Mouse (Mus musculus) embryonic facial prominence, embryonic 11.5 days (tissue): ENCODE measurements at regions not wholly inside any gene's neighbourhood (a gene's known extent, or its start where the extent isn't known, plus 50 kb on each side); places are given as distances from the start of the nearest gene placed in this dataset.

ENCODE experiments used
- ATAC-seq: fragments of 200-750 bp; cut with Nextera tagmentation; replicated peaks from 2 replicates; pipeline ENCODE4 v1.8.0; 2017; ENCODE audit warnings: low read depth; ENCODE audit not compliant: insufficient number of reproducible peaks, low FRiP score, low TSS enrichment
- DNase-seq: peaks from one replicate; pipeline ENCODE4 v3.0.0-alpha.2; 2015; ENCODE audit warnings: low spot score
- H3K27ac ChIP-seq: fragments of 300-500 bp; sonication (generic); replicated peaks from 2 replicates; pipeline ENCODE4 v1.5.1; 2014; ENCODE audit warnings: mild to moderate bottlenecking, low read depth, low read length, control low read depth
- H3K27me3 ChIP-seq: fragments of 300-500 bp; sonication (generic); 2 replicates; pipeline ENCODE4 v1.6.1; 2014; ENCODE audit warnings: mild to moderate bottlenecking, low read length, moderate library complexity, mixed read lengths; ENCODE audit not compliant: control insufficient read depth, insufficient read depth
- H3K36me3 ChIP-seq: fragments of 300-500 bp; sonication (generic); replicated peaks from 2 replicates; pipeline ENCODE4 v1.6.1; 2014; ENCODE audit warnings: low read depth, mild to moderate bottlenecking, low read length, moderate library complexity, mixed read lengths; ENCODE audit not compliant: control insufficient read depth, insufficient read depth
- H3K4me1 ChIP-seq: fragments of 300-500 bp; sonication (generic); 2 replicates; pipeline ENCODE4 v1.6.1; 2014; ENCODE audit warnings: low read length, mixed read lengths; ENCODE audit not compliant: control insufficient read depth, insufficient read depth
- H3K4me2 ChIP-seq: fragments of 300-500 bp; sonication (generic); 2 replicates; pipeline ENCODE4 v1.6.1; 2014; ENCODE audit warnings: low read depth, mild to moderate bottlenecking, control low read depth, low read length, moderate library complexity
- H3K4me3 ChIP-seq: fragments of 300-500 bp; sonication (generic); 2 replicates; pipeline ENCODE4 v1.5.1; 2014; ENCODE audit warnings: low read depth, low read length, control low read depth
- H3K9ac ChIP-seq: fragments of 300-500 bp; sonication (generic); replicated peaks from 2 replicates; pipeline ENCODE4 v1.6.1; 2014; ENCODE audit warnings: mild to moderate bottlenecking, control low read depth, low read length
- H3K9me3 ChIP-seq: fragments of 300-500 bp; sonication (generic); replicated peaks from 2 replicates; pipeline ENCODE4 v1.6.1; 2016; ENCODE audit warnings: mild to moderate bottlenecking, low read length, inconsistent platforms, mixed read lengths; ENCODE audit not compliant: control insufficient read depth
- WGBS: fragments of 180-500 bp; shearing (Covaris S2); extraction: QIAGEN DNeasy Blood & Tissue Kit; methylation state at CpG from one replicate; pipeline ENCODE4 v1.1.7; 2014; 5-methylcytosine and 5-hydroxymethylcytosine counted together

DNA sequence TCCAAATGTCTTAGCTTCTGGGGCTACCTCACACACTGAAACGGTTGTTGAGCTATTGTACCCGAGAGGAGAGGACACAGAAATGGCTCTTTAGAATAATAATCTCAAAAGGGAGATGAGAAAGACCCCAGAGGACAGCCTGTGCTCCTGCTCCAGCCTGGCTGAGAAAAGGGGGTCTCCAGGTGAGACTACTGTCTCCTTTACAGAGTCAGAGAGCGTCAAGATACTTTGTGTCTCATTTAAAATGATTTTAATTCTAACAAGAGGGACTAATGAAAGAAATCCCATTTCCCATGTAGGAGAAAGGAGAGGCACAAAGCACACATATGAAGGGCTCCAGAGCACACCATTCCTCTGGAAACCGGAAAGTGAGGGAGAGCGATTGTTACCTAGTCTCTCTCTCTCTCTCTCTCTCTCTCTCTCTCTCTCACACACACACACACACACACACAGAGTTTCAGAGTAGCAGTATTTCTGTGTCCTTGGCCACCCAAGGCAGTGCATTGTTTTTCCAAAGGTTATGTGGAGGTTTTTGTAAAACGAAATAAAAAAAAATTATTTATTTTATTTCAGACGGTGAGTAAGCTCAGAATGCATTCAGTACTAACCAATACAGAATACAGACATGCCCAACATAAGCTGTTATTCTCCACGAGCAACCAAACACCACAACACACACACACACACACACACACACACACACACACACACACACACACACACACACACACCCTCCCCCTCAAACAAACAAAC is 215.6 kb upstream of the Ubash3b start:
- peak overlapping the region; percentile 91 for H3K27ac ChIP-seq
- peaks cover 7% of the 10 kb centered on the region for H3K4me1 ChIP-seq
- H3K4me3 ChIP-seq, result peak overlapping the region; percentile 26; the same call in 1 of the 2 replicates

DNA sequence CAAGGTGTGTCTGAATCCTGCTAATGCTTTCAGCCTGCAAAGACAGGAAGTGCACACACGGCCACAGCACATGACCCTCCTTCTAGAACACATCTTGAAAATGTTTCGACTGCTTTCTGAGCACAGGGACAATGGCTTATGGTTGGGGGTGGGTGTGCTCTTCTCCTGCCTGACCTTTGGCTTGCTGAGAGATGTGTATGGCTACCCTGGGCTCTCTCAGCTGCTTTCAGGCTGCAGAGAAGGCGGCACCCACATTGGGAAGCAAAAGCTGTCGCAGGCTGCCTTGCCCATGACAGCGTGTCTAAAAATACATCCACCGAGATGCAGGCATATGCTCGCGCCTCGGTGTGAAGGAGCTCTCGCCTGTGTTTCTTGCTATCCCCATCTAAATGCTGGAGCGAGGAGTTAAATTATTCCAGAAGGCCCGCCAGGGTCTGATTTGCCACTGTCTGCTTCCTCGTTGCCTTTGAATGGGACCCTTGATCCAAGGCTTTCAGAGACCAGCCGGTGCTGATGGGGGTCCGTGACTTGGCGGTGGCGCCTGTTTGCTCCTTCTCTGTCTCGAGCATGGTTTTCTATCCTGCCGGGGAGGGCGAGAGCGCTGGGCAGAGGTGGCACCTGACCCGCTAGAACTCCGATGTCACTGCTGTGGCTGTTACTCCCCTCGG is 214.6 kb upstream of the Ubash3b start:
- no peaks in the 10 kb centered on the region for H3K36me3 ChIP-seq
- peak; percentile 53 for ATAC-seq
- 8% methylated on average over 24 of the region's 24 CpGs for WGBS
- DNase-seq, result peak; percentile 57
- H3K4me2 ChIP-seq, result peak overlapping the region; percentile 57
- peak overlapping the region; percentile 26 for H3K4me3 ChIP-seq
- no peaks in the 10 kb centered on the region for H3K9me3 ChIP-seq
- peak overlapping the region; percentile 91 for H3K27ac ChIP-seq
- peak overlapping the region; percentile 65 for H3K9ac ChIP-seq
- peaks cover 7% of the 10 kb centered on the region for H3K4me1 ChIP-seq
- H3K27me3 ChIP-seq, result no peaks in the 10 kb centered on the region

More for the DNA sequence above, 215.6 kb upstream of the Ubash3b start:
- ATAC-seq, result no peak
- Histone ChIP-seq H3K9ac (peak overlapping the region; percentile 65), H3K36me3 (no peaks in the 10 kb centered on the region), H3K27me3 (no peaks in the 10 kb centered on the region), H3K4me2 (peak overlapping the region; percentile 57), H3K9me3 (no peaks in the 10 kb centered on the region)
- 37% methylated on average over 8 of the region's 8 CpGs for WGBS
- peak; percentile 46 for DNase-seq

GRCm38 (mm10) chr9:41374591-41375481 is 213.3 kb upstream of the Ubash3b start:
- no peak overlapping the region for H3K4me2 ChIP-seq
- no peak for DNase-seq

DNA sequence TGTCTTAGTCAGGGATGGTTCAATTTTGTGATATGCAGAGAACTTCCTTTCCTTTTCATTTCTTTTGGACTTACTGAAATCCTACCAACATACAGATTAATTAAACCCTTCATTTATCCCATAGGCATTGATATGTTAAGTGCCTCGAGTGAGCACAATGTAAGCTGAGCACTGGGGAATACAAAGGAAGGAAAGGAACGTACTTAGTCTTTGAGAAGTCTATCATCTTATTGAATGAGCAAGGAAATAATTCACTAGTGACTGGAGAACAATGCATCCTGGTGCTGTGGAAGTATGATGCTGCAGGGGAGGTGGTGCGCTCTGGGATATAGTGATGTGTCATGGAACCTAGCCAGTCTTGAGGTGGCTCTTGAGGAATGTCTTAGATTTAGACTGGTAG is 204.9 kb upstream of the Ubash3b start:
- Histone ChIP-seq H3K9ac (no peak overlapping the region), H3K36me3 (no peaks in the 10 kb centered on the region), H3K4me3 (no peak overlapping the region), H3K27ac (no peak overlapping the region), H3K4me2 (no peak overlapping the region), H3K4me1 (no peaks in the 10 kb centered on the region), H3K9me3 (no peaks in the 10 kb centered on the region), H3K27me3 (no peaks in the 10 kb centered on the region)
- DNase-seq (no peak), ATAC-seq (no peak)
- 64% methylated on average over 3 of the region's 3 CpGs for WGBS

More at GRCm38 (mm10) chr9:41374591-41375481, 213.3 kb upstream of the Ubash3b start:
- H3K9ac ChIP-seq, result no peak overlapping the region
- H3K27ac ChIP-seq, result no peak overlapping the region
- H3K4me1 ChIP-seq, result peaks cover 7% of the 10 kb centered on the region
- no peaks in the 10 kb centered on the region for H3K9me3 ChIP-seq
- no peaks in the 10 kb centered on the region for H3K36me3 ChIP-seq
- 53% methylated on average over 14 of the region's 14 CpGs for WGBS
- H3K27me3 ChIP-seq, result no peaks in the 10 kb centered on the region
- ATAC-seq, result no peak
- H3K4me3 ChIP-seq, result no peak overlapping the region

GRCm38 (mm10) chr9:41365251-41365650 is 203.8 kb upstream of the Ubash3b start:
- no peak for ATAC-seq
- H3K27me3 ChIP-seq, result no peaks in the 10 kb centered on the region
- no peaks in the 10 kb centered on the region for H3K36me3 ChIP-seq
- 42% methylated on average over 5 of the region's 5 CpGs for WGBS
- no peak overlapping the region for H3K4me2 ChIP-seq
- no peaks in the 10 kb centered on the region for H3K4me1 ChIP-seq
- no peak for DNase-seq
- no peak overlapping the region for H3K27ac ChIP-seq
- no peaks in the 10 kb centered on the region for H3K9me3 ChIP-seq
- no peak overlapping the region for H3K9ac ChIP-seq
- H3K4me3 ChIP-seq, result no peak overlapping the region

GRCm38 (mm10) chr9:41364442-41365250 is 203.1 kb upstream of the Ubash3b start:
- H3K9ac ChIP-seq, result no peak overlapping the region

DNA sequence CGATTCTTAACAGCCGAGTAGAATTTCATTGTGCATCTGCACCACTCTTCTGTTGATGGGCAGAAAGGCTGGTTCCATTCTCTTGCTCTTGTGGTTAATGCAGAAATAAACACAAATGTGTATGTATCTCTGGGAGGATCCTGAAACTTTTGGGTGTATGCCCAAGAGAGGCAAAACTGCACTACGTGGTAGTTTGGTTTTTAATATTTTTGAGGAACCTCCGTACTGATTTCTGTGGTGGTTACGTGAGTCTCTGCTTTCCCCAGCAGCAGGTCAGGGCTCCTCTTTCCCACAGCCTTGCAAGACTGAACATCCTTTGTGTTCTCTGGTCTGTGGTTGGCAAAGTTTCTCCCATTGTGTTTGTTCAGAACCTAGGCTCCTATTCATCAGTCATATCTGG is 198.9 kb upstream of the Ubash3b start:
- no peak overlapping the region for H3K4me2 ChIP-seq
- DNase-seq (no peak), ATAC-seq (no peak)
- no peak overlapping the region for H3K27ac ChIP-seq
- no peaks in the 10 kb centered on the region for H3K27me3 ChIP-seq
- H3K9ac ChIP-seq, result no peak overlapping the region
- H3K4me1 ChIP-seq, result no peaks in the 10 kb centered on the region
- no peaks in the 10 kb centered on the region for H3K36me3 ChIP-seq
- 83% methylated on average over 5 of the region's 5 CpGs for WGBS
- H3K4me3 ChIP-seq, result no peak overlapping the region
- no peaks in the 10 kb centered on the region for H3K9me3 ChIP-seq

More at GRCm38 (mm10) chr9:41364442-41365250, 203.1 kb upstream of the Ubash3b start:
- no peak overlapping the region for H3K27ac ChIP-seq
- no peak overlapping the region for H3K4me2 ChIP-seq
- H3K9me3 ChIP-seq, result no peaks in the 10 kb centered on the region
- no peaks in the 10 kb centered on the region for H3K27me3 ChIP-seq
- no peaks in the 10 kb centered on the region for H3K36me3 ChIP-seq
- H3K4me3 ChIP-seq, result no peak overlapping the region
- no peak for DNase-seq
- ATAC-seq, result no peak
- no peaks in the 10 kb centered on the region for H3K4me1 ChIP-seq
- WGBS, result 68% methylated on average over 6 of the region's 6 CpGs
